Mouse (Mus musculus): ENCODE measurements around the gene Vsnl1. TPM values are rescaled to one million over a fixed set of nuclear protein-coding genes. Genes with fewer than 3 reads are reported as not detected.
A peak's percentile ranks its signal among the peaks of the same experiment; 100 is the strongest.

The Vsnl1 gene
- polyA plus RNA-seq, 1 experiment from 2014 or later, result 0.61 TPM

DNA sequence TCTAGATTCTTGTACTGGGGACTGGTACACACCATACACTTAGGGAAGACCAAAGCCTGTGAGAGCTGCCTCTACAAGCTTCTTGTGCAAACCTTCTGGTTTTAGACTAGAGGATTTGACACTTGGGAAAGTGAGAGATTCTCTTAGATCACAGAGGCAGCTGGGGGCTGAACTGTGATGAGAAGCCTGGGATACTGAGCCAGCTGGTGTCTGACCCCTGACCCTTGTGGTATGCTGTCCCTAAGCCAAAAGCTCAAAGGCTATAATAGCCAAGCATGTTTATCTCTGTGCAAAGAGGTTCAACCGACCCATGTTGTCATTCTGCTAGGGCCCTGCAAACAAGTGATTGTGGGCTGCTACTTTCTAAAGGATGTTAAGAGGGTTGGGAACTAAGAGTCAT, 43.9 kb downstream of the Vsnl1 start:
- ATAC-seq, result no peak
- no peak overlapping the region for H3K4me3 ChIP-seq (ENCODE audit: low read length)
- no peaks in the 10 kb centered on the region for H3K9me3 ChIP-seq (ENCODE audit: control insufficient read depth, low read length)
- H3K36me3 ChIP-seq (ENCODE audit: control insufficient read depth, insufficient read depth, low read length), result no peaks in the 10 kb centered on the region
- H3K4me2 ChIP-seq (ENCODE audit: low read depth, low read length), result no peak overlapping the region
- no peaks in the 10 kb centered on the region for H3K27me3 ChIP-seq (replicated peaks; ENCODE audit: control insufficient read depth, insufficient read depth, low read length)
- H3K9ac ChIP-seq (ENCODE audit: low read depth, low read length), result no peak overlapping the region
- 11% methylated on average over 1 of the region's 1 CpGs for WGBS
- no peak overlapping the region for H3K27ac ChIP-seq (ENCODE audit: low read length)
- no peaks in the 10 kb centered on the region for H3K4me1 ChIP-seq (ENCODE audit: control insufficient read depth, insufficient read depth, low read length)

DNA sequence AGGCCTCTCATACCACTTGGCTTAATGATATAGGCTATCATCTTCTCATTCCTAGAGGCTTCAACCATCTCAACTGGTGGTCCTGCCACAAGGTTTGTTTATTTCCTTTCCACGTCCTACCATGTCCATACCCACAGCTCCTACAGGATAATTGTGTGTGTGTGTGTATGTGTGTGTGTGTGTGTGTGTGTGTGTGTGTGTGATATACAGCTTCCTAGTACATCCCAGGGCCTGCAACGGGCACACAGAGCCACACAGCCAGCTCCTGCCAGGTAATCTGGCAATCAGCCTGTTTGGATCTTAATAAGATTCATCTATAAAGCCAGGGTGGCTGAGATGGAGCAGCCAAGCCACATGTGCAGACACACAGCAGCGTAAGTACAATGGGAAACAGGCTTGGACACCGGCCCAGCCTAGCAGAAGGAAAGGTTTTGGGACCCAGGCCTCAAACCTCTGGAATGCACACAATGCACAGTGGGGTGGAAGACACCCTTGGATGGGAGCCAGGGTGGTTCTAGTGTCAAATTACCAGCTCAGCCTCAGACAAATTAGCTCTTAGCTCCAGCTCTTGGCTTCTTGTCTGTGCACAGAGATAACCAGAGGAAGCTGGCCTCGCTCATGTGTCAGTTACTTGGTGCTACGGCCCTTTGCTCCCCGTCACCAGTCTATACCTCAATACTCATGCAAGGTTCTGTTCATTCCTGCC, 45.0 kb downstream of the Vsnl1 start:
- no peak overlapping the region for H3K4me3 ChIP-seq (ENCODE audit: low read length)
- no peak overlapping the region for H3K9ac ChIP-seq (ENCODE audit: low read depth, low read length)
- WGBS, result 51% methylated on average over 7 of the region's 7 CpGs
- no peaks in the 10 kb centered on the region for H3K27me3 ChIP-seq (replicated peaks; ENCODE audit: control insufficient read depth, insufficient read depth, low read length)
- no peak overlapping the region for H3K27ac ChIP-seq (ENCODE audit: low read length)
- H3K4me2 ChIP-seq (ENCODE audit: low read depth, low read length), result no peak overlapping the region
- no peaks in the 10 kb centered on the region for H3K4me1 ChIP-seq (ENCODE audit: control insufficient read depth, insufficient read depth, low read length)
- no peaks in the 10 kb centered on the region for H3K9me3 ChIP-seq (ENCODE audit: control insufficient read depth, low read length)
- no peaks in the 10 kb centered on the region for H3K36me3 ChIP-seq (ENCODE audit: control insufficient read depth, insufficient read depth, low read length)
- ATAC-seq, result peak; percentile 77

DNA sequence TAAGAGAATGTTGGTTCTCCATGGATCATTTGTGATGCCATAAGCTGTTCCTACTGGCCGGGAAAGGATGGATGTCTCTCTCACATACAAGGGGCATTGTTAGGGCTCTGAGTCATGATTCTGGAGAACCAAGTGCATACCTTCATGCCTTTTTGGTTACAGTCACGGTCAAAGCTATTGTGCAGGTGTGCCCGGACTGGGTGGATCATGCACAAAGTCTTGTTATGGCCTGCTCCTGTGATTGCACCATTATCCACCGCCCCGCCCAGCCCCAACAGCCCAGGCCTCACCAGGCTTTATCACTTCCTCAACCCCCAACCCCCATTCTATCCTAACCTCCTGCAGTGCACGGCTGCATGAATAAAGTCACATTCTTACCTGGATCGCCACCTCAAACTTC, 47.3 kb downstream of the Vsnl1 start:
- no peak overlapping the region for H3K4me2 ChIP-seq (ENCODE audit: low read depth, low read length)
- H3K9me3 ChIP-seq (ENCODE audit: control insufficient read depth, low read length), result no peaks in the 10 kb centered on the region
- no peaks in the 10 kb centered on the region for H3K4me1 ChIP-seq (ENCODE audit: control insufficient read depth, insufficient read depth, low read length)
- H3K4me3 ChIP-seq (ENCODE audit: low read length), result no peak overlapping the region
- ATAC-seq, result peak; percentile 70
- no peak overlapping the region for H3K27ac ChIP-seq (ENCODE audit: low read length)
- H3K36me3 ChIP-seq (ENCODE audit: control insufficient read depth, insufficient read depth, low read length), result no peaks in the 10 kb centered on the region
- H3K27me3 ChIP-seq (replicated peaks; ENCODE audit: control insufficient read depth, insufficient read depth, low read length), result no peaks in the 10 kb centered on the region
- H3K9ac ChIP-seq (ENCODE audit: low read depth, low read length), result no peak overlapping the region
- WGBS, result 80% methylated on average over 7 of the region's 7 CpGs

DNA sequence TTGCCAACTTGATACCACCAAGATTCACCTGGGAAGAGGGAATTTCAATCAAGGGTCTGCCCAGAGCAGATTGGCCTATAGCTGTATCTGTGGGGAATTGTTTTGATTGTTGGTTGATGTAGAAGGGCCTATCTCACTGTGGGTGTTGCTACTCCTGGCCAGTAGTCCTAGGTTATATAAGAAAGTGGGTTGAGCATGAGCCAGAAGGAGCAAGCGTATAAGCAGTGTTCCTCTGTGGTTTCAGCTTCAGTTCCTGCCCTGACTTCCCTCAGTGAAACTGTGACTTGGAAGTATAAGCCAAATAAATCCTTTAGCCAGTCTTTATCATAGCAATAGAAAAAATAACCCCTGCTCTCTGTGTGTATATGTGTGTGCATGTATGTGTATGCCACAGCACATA, 51.7 kb downstream of the Vsnl1 start:
- H3K4me1 ChIP-seq (ENCODE audit: control insufficient read depth, insufficient read depth, low read length), result no peaks in the 10 kb centered on the region
- H3K4me3 ChIP-seq (ENCODE audit: low read length), result no peak overlapping the region
- no peak for ATAC-seq
- H3K27me3 ChIP-seq (replicated peaks; ENCODE audit: control insufficient read depth, insufficient read depth, low read length), result no peaks in the 10 kb centered on the region
- H3K36me3 ChIP-seq (ENCODE audit: control insufficient read depth, insufficient read depth, low read length), result no peaks in the 10 kb centered on the region
- H3K9me3 ChIP-seq (ENCODE audit: control insufficient read depth, low read length), result no peaks in the 10 kb centered on the region
- no peak overlapping the region for H3K9ac ChIP-seq (ENCODE audit: low read depth, low read length)
- H3K4me2 ChIP-seq (ENCODE audit: low read depth, low read length), result no peak overlapping the region
- no peak overlapping the region for H3K27ac ChIP-seq (ENCODE audit: low read length)
- WGBS, result 75% methylated on average over 1 of the region's 1 CpGs

DNA sequence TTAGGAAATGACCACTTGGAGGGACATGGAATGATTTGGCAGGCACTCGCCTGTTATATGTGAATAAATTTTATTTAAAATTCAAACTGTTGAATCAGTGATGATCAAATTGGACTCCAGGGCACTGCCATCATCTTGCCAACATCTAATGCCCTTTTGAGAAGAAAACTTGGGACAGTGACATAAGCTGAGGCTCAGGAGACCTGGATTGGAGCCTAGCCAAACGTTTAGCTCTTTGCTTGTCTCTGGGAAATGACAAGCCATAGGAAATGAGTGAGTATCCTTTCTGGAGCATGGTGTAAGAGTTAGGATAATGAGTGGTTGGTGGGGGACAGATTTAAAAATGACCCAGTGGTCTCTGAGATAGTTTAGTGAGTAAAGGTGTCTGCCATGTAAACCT, 57.0 kb downstream of the Vsnl1 start:
- Histone ChIP-seq H3K4me3 (ENCODE audit: low read length) (no peak overlapping the region), H3K9me3 (ENCODE audit: control insufficient read depth, low read length) (no peaks in the 10 kb centered on the region), H3K4me1 (ENCODE audit: control insufficient read depth, insufficient read depth, low read length) (no peaks in the 10 kb centered on the region), H3K27me3 (replicated peaks; ENCODE audit: control insufficient read depth, insufficient read depth, low read length) (no peaks in the 10 kb centered on the region), H3K9ac (ENCODE audit: low read depth, low read length) (no peak overlapping the region), H3K4me2 (ENCODE audit: low read depth, low read length) (no peak overlapping the region), H3K36me3 (ENCODE audit: control insufficient read depth, insufficient read depth, low read length) (no peaks in the 10 kb centered on the region), H3K27ac (ENCODE audit: low read length) (no peak overlapping the region)
- no peak for ATAC-seq
- WGBS, result 72% methylated on average over 2 of the region's 2 CpGs

DNA sequence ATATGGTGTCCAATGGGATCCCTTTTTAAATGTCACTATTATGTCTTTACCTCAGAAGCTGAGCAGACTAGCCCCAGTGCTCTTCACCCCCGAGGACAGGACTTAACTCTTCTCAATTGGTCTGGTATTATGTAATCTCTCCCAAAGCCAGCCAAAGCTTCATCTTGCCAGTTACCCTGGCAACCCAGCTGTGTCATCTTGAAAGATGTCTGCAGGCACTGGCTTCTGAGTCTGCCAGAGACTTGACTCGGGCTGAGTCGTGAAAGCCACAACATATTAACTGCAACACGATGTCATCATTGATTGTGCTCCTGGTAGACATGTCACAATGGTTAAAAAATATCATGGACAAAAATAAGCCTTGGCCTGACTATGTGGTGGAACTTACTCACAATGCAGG, 66.4 kb downstream of the Vsnl1 start:
- Histone ChIP-seq H3K36me3 (ENCODE audit: control insufficient read depth, insufficient read depth, low read length) (no peaks in the 10 kb centered on the region), H3K4me1 (ENCODE audit: control insufficient read depth, insufficient read depth, low read length) (no peaks in the 10 kb centered on the region), H3K27ac (ENCODE audit: low read length) (no peak overlapping the region), H3K9me3 (ENCODE audit: control insufficient read depth, low read length) (no peaks in the 10 kb centered on the region), H3K9ac (ENCODE audit: low read depth, low read length) (no peak overlapping the region), H3K4me3 (ENCODE audit: low read length) (no peak overlapping the region), H3K4me2 (ENCODE audit: low read depth, low read length) (no peak overlapping the region), H3K27me3 (replicated peaks; ENCODE audit: control insufficient read depth, insufficient read depth, low read length) (no peaks in the 10 kb centered on the region)
- ATAC-seq, result no peak
- 54% methylated on average over 4 of the region's 4 CpGs for WGBS

DNA sequence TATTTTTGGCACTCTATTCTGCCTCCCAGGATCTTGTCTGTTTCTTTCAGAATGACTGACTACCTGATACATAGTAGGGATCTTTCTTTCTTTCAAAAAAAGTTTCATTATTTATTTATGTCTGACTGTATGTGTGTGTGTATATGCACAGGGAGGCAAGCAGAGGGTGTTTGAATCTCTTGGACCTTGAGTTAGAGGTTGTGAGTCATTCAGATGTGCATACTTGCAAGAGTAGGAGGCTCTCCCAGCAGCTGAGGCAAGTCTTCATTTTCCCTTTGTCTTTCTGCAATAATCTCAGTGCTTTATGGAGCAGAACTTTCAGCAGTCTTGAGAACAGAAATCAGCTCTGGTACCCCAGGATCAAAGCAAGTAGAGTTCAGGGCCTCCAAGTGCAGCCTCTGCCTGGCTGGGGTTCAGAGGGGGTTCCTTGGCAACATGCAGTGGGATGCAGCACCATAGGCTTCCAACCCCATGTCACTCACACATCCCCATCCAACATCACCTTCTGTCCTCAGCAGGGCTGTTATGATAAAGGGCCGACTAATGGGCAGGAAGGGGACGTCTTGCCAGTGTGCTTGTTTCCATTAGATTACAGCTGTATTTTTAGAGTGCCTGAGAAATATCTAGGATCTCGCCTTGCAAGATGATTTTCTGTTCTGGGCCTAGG, 69.2 kb downstream of the Vsnl1 start:
- no peak overlapping the region for H3K9ac ChIP-seq (ENCODE audit: low read depth, low read length)
- no peaks in the 10 kb centered on the region for H3K9me3 ChIP-seq (ENCODE audit: control insufficient read depth, low read length)
- no peak overlapping the region for H3K4me2 ChIP-seq (ENCODE audit: low read depth, low read length)
- H3K4me1 ChIP-seq (ENCODE audit: control insufficient read depth, insufficient read depth, low read length), result no peaks in the 10 kb centered on the region
- no peak for ATAC-seq
- no peaks in the 10 kb centered on the region for H3K36me3 ChIP-seq (ENCODE audit: control insufficient read depth, insufficient read depth, low read length)
- WGBS, result 57% methylated on average over 3 of the region's 3 CpGs
- no peak overlapping the region for H3K27ac ChIP-seq (ENCODE audit: low read length)
- no peaks in the 10 kb centered on the region for H3K27me3 ChIP-seq (replicated peaks; ENCODE audit: control insufficient read depth, insufficient read depth, low read length)
- H3K4me3 ChIP-seq (ENCODE audit: low read length), result no peak overlapping the region

DNA sequence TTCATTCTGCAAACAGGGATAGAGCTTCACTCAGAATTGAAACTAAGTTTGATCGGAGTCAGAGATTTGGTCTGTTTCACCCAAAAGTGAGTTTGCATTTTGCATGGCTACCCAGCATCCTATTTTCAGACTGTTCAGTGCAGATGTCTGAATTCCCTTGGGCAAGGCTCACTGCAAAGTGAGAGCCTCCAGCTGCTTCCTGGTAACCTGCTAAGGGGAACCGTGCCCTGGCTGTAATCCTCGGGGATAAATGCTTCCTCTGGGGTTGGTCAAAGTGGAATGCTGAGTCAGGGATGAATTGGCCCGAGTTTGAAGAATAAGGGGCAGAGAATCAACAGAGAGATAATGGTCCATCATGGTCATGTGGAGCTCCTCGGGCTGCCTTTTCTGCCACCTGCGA, 71.5 kb downstream of the Vsnl1 start:
- WGBS, result 51% methylated on average over 6 of the region's 6 CpGs
- H3K4me3 ChIP-seq (ENCODE audit: low read length), result no peak overlapping the region
- H3K9me3 ChIP-seq (ENCODE audit: control insufficient read depth, low read length), result no peaks in the 10 kb centered on the region

DNA sequence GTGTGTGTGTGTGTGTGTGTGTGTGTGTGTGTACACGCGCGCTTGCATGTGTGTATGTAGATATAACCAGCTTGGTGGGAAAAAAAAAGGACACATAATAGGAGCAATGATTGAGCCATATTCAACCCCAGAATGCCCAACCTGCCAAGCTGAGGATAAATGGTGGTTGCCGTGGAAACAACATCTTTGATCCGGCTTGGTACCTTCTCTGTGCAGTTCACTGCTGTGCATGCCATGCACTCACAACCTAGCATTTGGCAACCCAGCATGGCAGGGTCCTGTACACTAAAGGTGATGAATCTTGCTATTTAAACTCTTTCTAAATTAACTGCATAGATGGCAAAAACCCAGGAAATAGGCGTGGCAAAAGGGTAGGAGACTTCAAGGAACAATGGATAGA, 74.0 kb downstream of the Vsnl1 start:
- no peak for ATAC-seq
- WGBS, result 91% methylated on average over 6 of the region's 6 CpGs
- no peaks in the 10 kb centered on the region for H3K9me3 ChIP-seq (ENCODE audit: control insufficient read depth, low read length)

More for the DNA sequence above, 71.5 kb downstream of the Vsnl1 start:
- no peak for ATAC-seq
- Histone ChIP-seq H3K27me3 (replicated peaks; ENCODE audit: control insufficient read depth, insufficient read depth, low read length) (no peaks in the 10 kb centered on the region), H3K9ac (ENCODE audit: low read depth, low read length) (no peak overlapping the region), H3K36me3 (ENCODE audit: control insufficient read depth, insufficient read depth, low read length) (no peaks in the 10 kb centered on the region), H3K4me2 (ENCODE audit: low read depth, low read length) (no peak overlapping the region), H3K27ac (ENCODE audit: low read length) (no peak overlapping the region), H3K4me1 (ENCODE audit: control insufficient read depth, insufficient read depth, low read length) (no peaks in the 10 kb centered on the region)

DNA sequence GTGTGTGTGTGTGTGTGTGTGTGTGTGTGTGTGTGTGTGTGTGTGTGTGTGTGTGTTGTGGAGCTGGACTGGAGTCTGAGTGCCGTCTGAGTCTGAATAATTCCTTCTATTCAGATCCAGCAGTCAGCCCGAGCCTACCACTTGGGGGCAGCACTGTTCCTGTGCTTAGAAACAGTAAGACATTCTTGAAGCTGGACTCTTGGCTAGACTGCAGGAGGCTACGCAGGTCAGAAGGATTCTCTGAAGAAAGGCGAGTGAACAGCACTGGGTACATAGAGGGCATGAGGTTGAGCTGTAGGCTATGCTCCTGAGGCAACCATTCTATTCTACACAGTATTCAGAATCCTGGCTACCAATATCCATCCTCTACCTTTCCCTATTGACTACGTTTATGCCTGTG, 85.5 kb downstream of the Vsnl1 start:
- Histone ChIP-seq H3K4me1 (ENCODE audit: control insufficient read depth, insufficient read depth, low read length) (no peaks in the 10 kb centered on the region), H3K9ac (ENCODE audit: low read depth, low read length) (no peak overlapping the region), H3K27me3 (replicated peaks; ENCODE audit: control insufficient read depth, insufficient read depth, low read length) (no peaks in the 10 kb centered on the region), H3K4me2 (ENCODE audit: low read depth, low read length) (no peak overlapping the region), H3K4me3 (ENCODE audit: low read length) (no peak overlapping the region), H3K9me3 (ENCODE audit: control insufficient read depth, low read length) (no peaks in the 10 kb centered on the region), H3K27ac (ENCODE audit: low read length) (no peak overlapping the region), H3K36me3 (ENCODE audit: control insufficient read depth, insufficient read depth, low read length) (no peaks in the 10 kb centered on the region)
- no peak for ATAC-seq
- 30% methylated on average over 5 of the region's 5 CpGs for WGBS

More for the DNA sequence above, 74.0 kb downstream of the Vsnl1 start:
- Histone ChIP-seq H3K36me3 (ENCODE audit: control insufficient read depth, insufficient read depth, low read length) (no peaks in the 10 kb centered on the region), H3K4me2 (ENCODE audit: low read depth, low read length) (no peak overlapping the region), H3K27ac (ENCODE audit: low read length) (no peak overlapping the region), H3K9ac (ENCODE audit: low read depth, low read length) (no peak overlapping the region), H3K27me3 (replicated peaks; ENCODE audit: control insufficient read depth, insufficient read depth, low read length) (no peaks in the 10 kb centered on the region), H3K4me1 (ENCODE audit: control insufficient read depth, insufficient read depth, low read length) (no peaks in the 10 kb centered on the region), H3K4me3 (ENCODE audit: low read length) (no peak overlapping the region)
